Mouse (Mus musculus) midbrain, embryonic 11.5 days (tissue): ENCODE measurements around the gene Gabbr2. TPM values are rescaled to one million over a fixed set of nuclear protein-coding genes. Genes with fewer than 3 reads are reported as not detected.

Source experiments
- ATAC-seq: fragments of 200-750 bp; cut with Nextera tagmentation; 2 replicates; pipeline ENCODE4 v1.8.0; 2017; ENCODE audit warnings: moderate TSS enrichment, moderate library complexity; ENCODE audit not compliant: low FRiP score
- DNase-seq: peaks from one replicate; pipeline ENCODE4 v3.0.0; 2015; ENCODE audit warnings: low spot score; ENCODE audit errors: missing footprints
- H3K27ac ChIP-seq: fragments of 300-500 bp; sonication (generic); 2 replicates; pipeline ENCODE4 v1.5.1; 2014; ENCODE audit warnings: low read depth, low read length
- H3K27me3 ChIP-seq: fragments of 300-500 bp; sonication (generic); 2 replicates; pipeline ENCODE4 v1.6.1; 2014; ENCODE audit warnings: mild to moderate bottlenecking, low read length, moderate library complexity, mixed read lengths; ENCODE audit not compliant: control insufficient read depth, insufficient read depth
- H3K36me3 ChIP-seq: fragments of 300-500 bp; sonication (generic); 2 replicates; pipeline ENCODE4 v1.6.1; 2014; ENCODE audit warnings: mild to moderate bottlenecking, low read length, moderate library complexity, mixed read lengths; ENCODE audit not compliant: control insufficient read depth, insufficient read depth
- H3K4me1 ChIP-seq: fragments of 300-500 bp; sonication (generic); 2 replicates; pipeline ENCODE4 v1.6.1; 2014; ENCODE audit warnings: low read length; ENCODE audit not compliant: control insufficient read depth, insufficient read depth
- H3K4me2 ChIP-seq: fragments of 300-500 bp; sonication (generic); 2 replicates; pipeline ENCODE4 v1.6.1; 2014; ENCODE audit warnings: mild to moderate bottlenecking, moderate library complexity
- H3K4me3 ChIP-seq: fragments of 300-500 bp; sonication (generic); 2 replicates; pipeline ENCODE4 v1.5.1; 2014; ENCODE audit warnings: low read depth, low read length
- H3K9ac ChIP-seq: fragments of 300-500 bp; sonication (generic); 2 replicates; pipeline ENCODE4 v1.6.1; 2014; ENCODE audit warnings: low read length
- H3K9me3 ChIP-seq: fragments of 300-500 bp; sonication (generic); 2 replicates; pipeline ENCODE4 v1.6.1; 2016; ENCODE audit warnings: low read length; ENCODE audit not compliant: control insufficient read depth
- WGBS: fragments of 180-500 bp; shearing (Covaris S2); extraction: QIAGEN DNeasy Blood & Tissue Kit; methylation state at CpG from one replicate; pipeline ENCODE4 v1.1.7; 2014; 5-methylcytosine and 5-hydroxymethylcytosine counted together
- polyA plus RNA-seq: library from polyadenylated mRNA; unstranded; fragments of >200 nt; fragmentation: Nextera tagmentation; extraction: Ambion mirVana; gene quantifications from 2 replicates; pipeline ENCODE4 v1.2.1, GENCODE M21; 2014

Gabbr2 gene
- polyA plus RNA-seq, 1 experiment from 2014 or later = 0.38 TPM

GRCm38 (mm10) chr4:46709492-46709891, 282.2 kb downstream of the Gabbr2 start:
- Histone ChIP-seq H3K27ac (no peak overlapping the region), H3K4me1 (no peaks in the 10 kb centered on the region), H3K4me2 (no peak overlapping the region), H3K9ac (no peak overlapping the region), H3K4me3 (no peak overlapping the region), H3K9me3 (no peaks in the 10 kb centered on the region), H3K27me3 (no peaks in the 10 kb centered on the region), H3K36me3 (no peaks in the 10 kb centered on the region)
- DNase-seq = no peak
- no peak for ATAC-seq
- WGBS = 70% methylated on average over 7 of the region's 7 CpGs

GRCm38 (mm10) chr4:46705739-46706138, 285.9 kb downstream of the Gabbr2 start:
- Histone ChIP-seq H3K9ac (no peak overlapping the region), H3K4me2 (no peak overlapping the region), H3K4me1 (no peaks in the 10 kb centered on the region), H3K4me3 (no peak overlapping the region), H3K27me3 (no peaks in the 10 kb centered on the region), H3K27ac (no peak overlapping the region), H3K9me3 (no peaks in the 10 kb centered on the region), H3K36me3 (no peaks in the 10 kb centered on the region)
- DNase-seq = peak; percentile 54
- ATAC-seq = no peak
- 82% methylated on average over 12 of the region's 12 CpGs for WGBS

- ATAC-seq (no peak), DNase-seq (peak; percentile 12)
- H3K36me3 ChIP-seq = no peaks in the 10 kb centered on the region
- H3K27ac ChIP-seq = no peak overlapping the region
- no peaks in the 10 kb centered on the region for H3K9me3 ChIP-seq
- no peak overlapping the region for H3K9ac ChIP-seq
- no peaks in the 10 kb centered on the region for H3K27me3 ChIP-seq
- H3K4me1 ChIP-seq = no peaks in the 10 kb centered on the region
- H3K4me2 ChIP-seq = no peak overlapping the region
- H3K4me3 ChIP-seq = no peak overlapping the region
- 95% methylated on average over 10 of the region's 10 CpGs for WGBS
These were observed 288.5 kb downstream of the Gabbr2 start for GRCm38 (mm10) chr4:46703146-46703545.

- WGBS = 75% methylated on average over 10 of the region's 10 CpGs
- no peak overlapping the region for H3K4me2 ChIP-seq
- H3K9me3 ChIP-seq = no peaks in the 10 kb centered on the region
- no peak for ATAC-seq
- H3K4me1 ChIP-seq = no peaks in the 10 kb centered on the region
- no peak overlapping the region for H3K4me3 ChIP-seq
- H3K36me3 ChIP-seq = no peaks in the 10 kb centered on the region
- H3K27me3 ChIP-seq = no peaks in the 10 kb centered on the region
- H3K27ac ChIP-seq = no peak overlapping the region
- DNase-seq = peak; percentile 72
- H3K9ac ChIP-seq = no peak overlapping the region
These were observed 291.4 kb downstream of the Gabbr2 start for GRCm38 (mm10) chr4:46700223-46700651.

GRCm38 (mm10) chr4:46696467-46696866, 295.2 kb downstream of the Gabbr2 start:
- H3K4me3 ChIP-seq = no peak overlapping the region
- no peak overlapping the region for H3K27ac ChIP-seq
- DNase-seq = no peak
- no peak overlapping the region for H3K4me2 ChIP-seq
- no peaks in the 10 kb centered on the region for H3K4me1 ChIP-seq
- H3K9ac ChIP-seq = no peak overlapping the region
- H3K36me3 ChIP-seq = no peaks in the 10 kb centered on the region
- ATAC-seq = no peak
- 65% methylated on average over 6 of the region's 6 CpGs for WGBS
- no peaks in the 10 kb centered on the region for H3K9me3 ChIP-seq
- H3K27me3 ChIP-seq = no peaks in the 10 kb centered on the region

- 88% methylated on average over 8 of the region's 8 CpGs for WGBS
- H3K4me1 ChIP-seq = no peaks in the 10 kb centered on the region
These were observed 301.1 kb downstream of the Gabbr2 start for GRCm38 (mm10) chr4:46690565-46690964.

GRCm38 (mm10) chr4:46690023-46690420, 301.7 kb downstream of the Gabbr2 start:
- Histone ChIP-seq H3K27ac (no peak overlapping the region), H3K36me3 (no peaks in the 10 kb centered on the region), H3K27me3 (no peaks in the 10 kb centered on the region), H3K4me1 (no peaks in the 10 kb centered on the region), H3K4me2 (no peak overlapping the region), H3K9me3 (no peaks in the 10 kb centered on the region), H3K4me3 (no peak overlapping the region), H3K9ac (no peak overlapping the region)
- 83% methylated on average over 8 of the region's 8 CpGs for WGBS
- DNase-seq = no peak
- no peak for ATAC-seq

More at GRCm38 (mm10) chr4:46690565-46690964, 301.1 kb downstream of the Gabbr2 start:
- Histone ChIP-seq H3K27ac (no peak overlapping the region), H3K36me3 (no peaks in the 10 kb centered on the region), H3K27me3 (no peaks in the 10 kb centered on the region), H3K4me2 (no peak overlapping the region), H3K9me3 (no peaks in the 10 kb centered on the region), H3K4me3 (no peak overlapping the region), H3K9ac (no peak overlapping the region)
- no peak for DNase-seq
- no peak for ATAC-seq

GRCm38 (mm10) chr4:46689397-46690022, 302.2 kb downstream of the Gabbr2 start:
- no peaks in the 10 kb centered on the region for H3K9me3 ChIP-seq
- H3K27ac ChIP-seq = no peak overlapping the region
- no peak overlapping the region for H3K4me3 ChIP-seq
- ATAC-seq (peak; percentile 48; the same call in 1 of the 2 replicates), DNase-seq (peak; percentile 98)
- H3K9ac ChIP-seq = no peak overlapping the region
- H3K4me1 ChIP-seq = no peaks in the 10 kb centered on the region
- 49% methylated on average over 15 of the region's 15 CpGs for WGBS
- H3K4me2 ChIP-seq = no peak overlapping the region
- H3K36me3 ChIP-seq = no peaks in the 10 kb centered on the region
- H3K27me3 ChIP-seq = no peaks in the 10 kb centered on the region; the same call in 1 of the 2 replicates

GRCm38 (mm10) chr4:46688213-46688832, 303.4 kb downstream of the Gabbr2 start:
- Histone ChIP-seq H3K9ac (no peak overlapping the region), H3K27me3 (no peaks in the 10 kb centered on the region; the same call in 1 of the 2 replicates), H3K4me3 (no peak overlapping the region), H3K9me3 (no peaks in the 10 kb centered on the region), H3K36me3 (no peaks in the 10 kb centered on the region), H3K4me1 (no peaks in the 10 kb centered on the region), H3K27ac (no peak overlapping the region), H3K4me2 (no peak overlapping the region)
- WGBS = 87% methylated on average over 14 of the region's 14 CpGs
- DNase-seq = no peak
- ATAC-seq = no peak
